Mouse (Mus musculus): ENCODE measurements around the gene Sncb.

DNA sequence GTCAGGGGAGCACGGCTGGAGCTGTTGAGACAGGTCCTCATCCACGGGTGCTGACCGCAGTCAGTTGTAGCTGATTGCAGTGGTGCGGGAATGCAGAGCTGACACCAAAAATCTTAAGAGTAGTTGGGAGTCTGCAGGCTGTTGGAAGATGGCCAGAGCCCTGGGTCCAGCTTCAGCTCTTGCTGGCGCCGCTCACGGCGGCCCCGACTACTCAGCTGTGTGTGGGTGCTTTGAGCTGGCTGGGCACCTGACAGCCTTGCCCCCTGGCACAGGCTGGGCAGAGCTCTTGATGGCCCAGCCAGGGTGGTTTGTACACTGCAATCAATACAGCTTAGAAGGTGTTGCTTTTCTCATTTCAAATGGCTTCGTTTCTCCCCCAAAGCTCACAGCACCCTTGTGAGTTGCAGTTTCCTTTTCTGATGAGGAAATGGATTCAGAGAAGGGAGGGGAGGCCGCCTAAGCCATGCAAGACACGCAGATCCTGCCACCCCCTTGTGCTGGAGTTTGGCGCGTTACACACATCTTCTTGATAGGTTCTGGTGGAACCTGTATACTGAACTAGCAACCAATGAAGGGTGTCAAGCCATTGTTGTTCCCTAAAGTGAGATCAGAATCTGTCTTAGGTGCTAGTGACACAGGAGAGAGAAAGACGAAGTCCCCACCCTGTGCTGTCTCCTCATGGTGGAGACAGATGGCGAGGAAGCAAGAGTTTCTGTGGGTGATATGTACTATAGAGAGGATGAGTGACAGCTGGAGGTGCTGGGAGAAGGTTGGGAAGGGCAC is 31.7 kb upstream of the Sncb start:
- TF ChIP-seq CTCF (IDR thresholded peaks at IDR 0.05; ENCODE audit: borderline replicate concordance, extremely low read depth, insufficient read depth, insufficient read length) = no peak
- TF ChIP-seq POLR2A (IDR thresholded peaks at IDR 0.05; ENCODE audit: borderline replicate concordance, extremely low read depth, insufficient read depth, insufficient read length, poor library complexity, severe bottlenecking) = no peak
